Mouse (Mus musculus) megakaryocyte, embryonic 14.5 days (primary cell): ENCODE results near the gene Larp4.

ENCODE experiments used
- FLI1 ChIP-seq: IDR thresholded peaks from 2 replicates; pipeline ENCODE4 v1.6.1; 2012; ENCODE audit warnings: low read length, inconsistent platforms, mixed read lengths
- GATA1 ChIP-seq: IDR thresholded peaks from 3 replicates; pipeline ENCODE4 v1.6.1; 2012; ENCODE audit warnings: mixed read lengths, low read length, inconsistent platforms, borderline replicate concordance

DNA sequence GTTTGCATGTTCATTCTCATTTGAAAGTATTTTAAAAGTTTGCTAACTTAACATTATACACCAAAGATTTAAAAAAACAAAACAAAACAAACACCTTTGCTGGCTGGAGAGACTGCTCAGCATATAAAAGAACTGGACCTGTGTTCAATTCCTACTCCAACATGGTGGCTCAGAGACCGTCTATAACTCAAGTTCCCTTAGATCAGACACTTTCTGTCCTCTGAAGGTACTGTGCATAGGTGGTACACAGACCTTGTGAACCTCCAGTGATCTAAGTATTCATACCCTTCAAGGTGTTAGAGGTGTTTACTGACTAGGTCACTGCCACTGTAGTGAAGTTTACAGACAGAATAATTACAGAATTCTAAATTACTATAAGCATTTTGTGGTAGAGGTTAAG, 9.4 kb downstream of the Larp4 start:
- TF ChIP-seq GATA1 (no peak), FLI1 (no peak)
